Mouse (Mus musculus) spleen, adult 2 months (tissue): Measurements from ENCODE around the gene Padi2. TPM values are rescaled to one million over a fixed set of nuclear protein-coding genes. Genes with fewer than 3 reads are reported as not detected.

Experiments used
- DNase-seq, 2 experiments: peaks; one replicate each; pipeline versions ENCODE4 v3.0.0 to v3.0.0-alpha.2; 2012 to 2021; ENCODE audit warnings: low spot score in 2 of 2, low read depth in 1 of 2
- H3K27ac ChIP-seq: fragments of 200-500 bp; 2 replicates; pipeline ENCODE4 v1.5.1; 2012; ENCODE audit warnings: low read length, inconsistent platforms; ENCODE audit not compliant: insufficient read depth
- H3K27me3 ChIP-seq: fragments of 200-500 bp; 2 replicates; pipeline ENCODE4 v1.6.1; 2012; ENCODE audit warnings: mild to moderate bottlenecking, moderate library complexity, low read length, inconsistent platforms; ENCODE audit not compliant: control insufficient read depth, insufficient read depth
- H3K36me3 ChIP-seq: fragments of 200-500 bp; 2 replicates; pipeline ENCODE4 v1.6.1; 2012; ENCODE audit warnings: mild to moderate bottlenecking, low read length, inconsistent platforms; ENCODE audit not compliant: control insufficient read depth, insufficient read depth
- H3K4me1 ChIP-seq: fragments of 200-500 bp; 2 replicates; pipeline ENCODE4 v1.6.1; 2011; ENCODE audit warnings: inconsistent platforms; ENCODE audit not compliant: control insufficient read depth, insufficient read depth, insufficient read length
- H3K4me3 ChIP-seq: fragments of 200-500 bp; 2 replicates; pipeline ENCODE4 v1.5.1; 2011; ENCODE audit warnings: mild to moderate bottlenecking, inconsistent platforms; ENCODE audit not compliant: insufficient read depth, insufficient read length; ENCODE audit errors: extremely low read depth
- CTCF ChIP-seq: fragments of 200-500 bp; IDR thresholded peaks from 2 replicates; pipeline ENCODE4 v1.5.1; 2011; ENCODE audit warnings: mild to moderate bottlenecking, inconsistent platforms; ENCODE audit not compliant: insufficient read depth, insufficient read length, insufficient replicate concordance; ENCODE audit errors: extremely low read depth
- POLR2A ChIP-seq: fragments of 200-500 bp; IDR thresholded peaks from 2 replicates; pipeline ENCODE4 v1.6.1; 2011; ENCODE audit warnings: low read depth, low read length, inconsistent platforms
- WGBS: fragments of 180-500 bp; shearing (Covaris S2); methylation state at CpG from one replicate; pipeline ENCODE4 v1.1.7; 2018; 5-methylcytosine and 5-hydroxymethylcytosine counted together
- polyA plus RNA-seq: library from polyadenylated mRNA; depleted of rRNA; stranded (reverse); fragments of >200 nt; gene quantifications from 2 replicates; pipeline ENCODE4 v1.2.3, GENCODE M21; 2012

The Padi2 gene
- polyA plus RNA-seq, 1 experiment, result 10.7 TPM

- Histone ChIP-seq H3K36me3 (no peaks in the 10 kb centered on the region), H3K4me3 (no peak overlapping the region), H3K4me1 (no peaks in the 10 kb centered on the region), H3K27ac (no peak overlapping the region), H3K27me3 (no peaks in the 10 kb centered on the region)
- no peak for DNase-seq
- TF ChIP-seq POLR2A, result no peak
- no peak for TF ChIP-seq CTCF
- 58% methylated on average over 4 of the region's 4 CpGs for WGBS
These were observed 26.4 kb upstream of the Padi2 start for GRCm38 (mm10) chr4:140879739-140880138.

DNA sequence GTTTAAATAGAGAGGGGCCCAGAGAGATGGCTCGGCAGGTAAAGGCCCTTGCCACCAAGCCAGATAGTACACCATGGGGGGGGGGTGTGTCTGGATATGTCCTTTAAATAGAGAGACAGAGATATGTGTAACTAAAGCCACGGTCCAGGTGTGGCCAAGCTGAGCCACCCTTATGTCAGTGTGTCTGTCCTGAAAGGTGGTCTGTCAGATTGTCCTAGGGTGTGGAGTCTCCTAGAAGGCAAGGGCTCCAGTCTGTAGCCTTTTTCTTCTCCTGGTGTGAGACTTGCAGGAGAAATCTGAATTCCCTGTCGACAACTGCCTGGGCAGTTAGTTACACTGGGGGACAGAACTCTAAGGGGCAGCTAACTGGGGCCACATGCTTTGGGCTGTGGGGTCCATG lies 25.9 kb upstream of the Padi2 start:
- no peaks in the 10 kb centered on the region for H3K36me3 ChIP-seq
- TF ChIP-seq POLR2A, result no peak
- no peak for TF ChIP-seq CTCF
- 90% methylated on average over 3 of the region's 3 CpGs for WGBS
- H3K4me3 ChIP-seq, result no peak overlapping the region
- no peaks in the 10 kb centered on the region for H3K4me1 ChIP-seq
- no peaks in the 10 kb centered on the region for H3K27me3 ChIP-seq
- H3K27ac ChIP-seq, result no peak overlapping the region
- no peak for DNase-seq

- 94% methylated on average over 8 of the region's 8 CpGs for WGBS
These were observed 25.0 kb upstream of the Padi2 start for GRCm38 (mm10) chr4:140881026-140881670.

GRCm38 (mm10) chr4:140881771-140882170 lies 24.4 kb upstream of the Padi2 start:
- DNase-seq, result no peak
- WGBS, result 96% methylated on average over 13 of the region's 13 CpGs
- Histone ChIP-seq H3K27me3 (no peaks in the 10 kb centered on the region), H3K36me3 (no peaks in the 10 kb centered on the region), H3K4me1 (no peaks in the 10 kb centered on the region), H3K4me3 (no peak overlapping the region), H3K27ac (no peak overlapping the region)
- TF ChIP-seq CTCF (no peak), POLR2A (no peak)

More at GRCm38 (mm10) chr4:140881026-140881670, 25.0 kb upstream of the Padi2 start:
- no peak for DNase-seq
- Histone ChIP-seq H3K27ac (no peak overlapping the region), H3K4me1 (no peaks in the 10 kb centered on the region), H3K27me3 (no peaks in the 10 kb centered on the region), H3K4me3 (no peak overlapping the region), H3K36me3 (no peaks in the 10 kb centered on the region)
- TF ChIP-seq POLR2A, result no peak

DNA sequence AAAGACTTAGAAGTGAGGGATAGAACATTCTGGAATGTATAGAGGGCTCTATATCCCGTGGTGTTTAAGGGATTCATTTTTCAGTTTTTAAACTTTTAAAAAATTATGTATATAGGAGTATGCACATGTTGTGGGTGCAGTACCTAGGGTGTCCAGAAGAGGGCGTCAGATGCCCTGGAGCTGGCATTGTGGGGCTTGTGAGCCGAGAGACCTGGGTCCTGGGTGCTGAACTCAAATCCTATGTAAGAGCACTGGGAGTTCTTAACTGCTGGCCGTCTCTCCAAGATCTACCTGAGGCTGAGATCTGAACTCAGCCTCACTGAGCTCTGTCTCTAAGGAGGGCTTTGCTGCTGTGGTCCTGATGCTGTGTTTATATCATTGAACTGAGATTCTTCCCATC lies 23.8 kb upstream of the Padi2 start:
- Histone ChIP-seq H3K4me3 (no peak overlapping the region), H3K27ac (no peak overlapping the region), H3K4me1 (no peaks in the 10 kb centered on the region), H3K27me3 (no peaks in the 10 kb centered on the region), H3K36me3 (no peaks in the 10 kb centered on the region)
- TF ChIP-seq CTCF, result no peak
- no peak for TF ChIP-seq POLR2A
- WGBS, result 76% methylated on average over 4 of the region's 4 CpGs
- no peak for DNase-seq

DNA sequence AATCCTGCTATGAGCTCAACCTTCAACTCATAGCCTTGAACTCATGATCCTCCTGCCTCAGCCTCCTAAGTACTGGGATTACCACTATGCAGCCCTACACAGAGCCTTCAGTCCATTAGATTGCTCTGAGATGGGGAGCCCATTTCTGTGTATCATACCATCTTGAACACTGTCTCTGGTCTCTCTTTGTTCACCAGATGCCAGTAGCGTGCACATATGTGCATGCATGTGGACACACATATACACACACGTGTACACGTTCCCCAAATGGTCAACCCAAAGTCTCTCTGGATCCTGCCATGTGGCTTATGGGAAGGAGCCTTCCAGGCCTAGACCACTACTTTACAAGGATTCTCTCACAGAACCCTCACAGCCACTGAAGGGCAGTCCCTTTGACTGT lies 23.2 kb upstream of the Padi2 start:
- no peak overlapping the region for H3K4me3 ChIP-seq
- no peaks in the 10 kb centered on the region for H3K27me3 ChIP-seq
- DNase-seq, result no peak
- H3K4me1 ChIP-seq, result no peaks in the 10 kb centered on the region
- H3K36me3 ChIP-seq, result no peaks in the 10 kb centered on the region
- no peak overlapping the region for H3K27ac ChIP-seq
- 96% methylated on average over 3 of the region's 3 CpGs for WGBS
- no peak for TF ChIP-seq CTCF
- TF ChIP-seq POLR2A, result no peak

- Histone ChIP-seq H3K4me1 (no peaks in the 10 kb centered on the region), H3K36me3 (no peaks in the 10 kb centered on the region), H3K4me3 (no peak overlapping the region), H3K27me3 (no peaks in the 10 kb centered on the region), H3K27ac (no peak overlapping the region)
- WGBS, result 86% methylated on average over 4 of the region's 4 CpGs
- DNase-seq, result no peak
- no peak for TF ChIP-seq CTCF
- TF ChIP-seq POLR2A, result no peak
These were observed 22.3 kb upstream of the Padi2 start for GRCm38 (mm10) chr4:140883852-140884251.
